Mouse (Mus musculus): Measurements from ENCODE around the gene Igfals.

Igfals gene

GRCm38 (mm10) chr17:24894061-24894994 lies 28.5 kb downstream of the Igfals start:
- DNase-seq (ENCODE audit: low read depth, low spot score): peak; percentile 22

GRCm38 (mm10) chr17:24894995-24895547 lies 29.3 kb downstream of the Igfals start, which contains the start of the genes Eme2 and Mrps34:
Gene Eme2 (minus strand): TSS chr17:24895087.
Gene Mrps34 (plus strand): TSS chr17:24895116.
- DNase-seq (ENCODE audit: low read depth, low spot score): peak; percentile 87

- no peak for DNase-seq (ENCODE audit: low read depth, low spot score)
Measured at GRCm38 (mm10) chr17:24895571-24896240, 29.9 kb downstream of the Igfals start.

- DNase-seq (ENCODE audit: low read depth, low spot score): peak; percentile 81
Measured at GRCm38 (mm10) chr17:24896241-24896992, 30.6 kb downstream of the Igfals start, which contains the start of gene Nme3. Gene Nme3 (plus strand): TSS chr17:24896500.

- no peak for DNase-seq (ENCODE audit: low read depth, low spot score)
Measured at GRCm38 (mm10) chr17:24896993-24897269, 31.1 kb downstream of the Igfals start.

GRCm38 (mm10) chr17:24897600-24897999 lies 31.8 kb downstream of the Igfals start:
- no peak for DNase-seq (ENCODE audit: low read depth, low spot score)

- no peak for DNase-seq (ENCODE audit: low read depth, low spot score)
Measured at GRCm38 (mm10) chr17:24898041-24898854, 32.5 kb downstream of the Igfals start.

- no peak for DNase-seq (ENCODE audit: low read depth, low spot score)
Measured at GRCm38 (mm10) chr17:24899153-24899552, 33.4 kb downstream of the Igfals start.

- no peak for DNase-seq (ENCODE audit: low read depth, low spot score)
Measured at GRCm38 (mm10) chr17:24900014-24900413, 34.2 kb downstream of the Igfals start.

- no peak for DNase-seq (ENCODE audit: low read depth, low spot score)
Measured at GRCm38 (mm10) chr17:24902124-24902523, 36.3 kb downstream of the Igfals start.

GRCm38 (mm10) chr17:24902671-24903474 lies 37.1 kb downstream of the Igfals start:
- DNase-seq (ENCODE audit: low read depth, low spot score): no peak

- DNase-seq (ENCODE audit: low read depth, low spot score): no peak
Measured at GRCm38 (mm10) chr17:24903767-24904166, 38.0 kb downstream of the Igfals start.

- no peak for DNase-seq (ENCODE audit: low read depth, low spot score)
Measured at GRCm38 (mm10) chr17:24907591-24907990, 41.8 kb downstream of the Igfals start.

GRCm38 (mm10) chr17:24913984-24914383 lies 48.2 kb downstream of the Igfals start:
- no peak for DNase-seq (ENCODE audit: low read depth, low spot score)

- DNase-seq (ENCODE audit: low read depth, low spot score): no peak
Measured at GRCm38 (mm10) chr17:24923246-24923645, 57.4 kb downstream of the Igfals start.

- DNase-seq (ENCODE audit: low read depth, low spot score): no peak
Measured at GRCm38 (mm10) chr17:24929506-24929905, 63.7 kb downstream of the Igfals start.
